Mouse (Mus musculus): Measurements from ENCODE around the gene Tmem123.

GRCm38 (mm10) chr9:7769491-7769890, 5.7 kb downstream of the Tmem123 start:
- TF ChIP-seq CTCF (conservative IDR thresholded peaks at IDR 0.05; ENCODE audit: low read length) = no peak
- TF ChIP-seq NANOG (IDR thresholded peaks at IDR 0.05; ENCODE audit: borderline replicate concordance, low read length) = no peak
- TF ChIP-seq POU5F1 (IDR thresholded peaks at IDR 0.05; ENCODE audit: borderline replicate concordance, low read length) = no peak
